Mouse (Mus musculus) olfactory bulb, adult 2 months (tissue): ENCODE measurements around the gene Gm28048. TPM values are rescaled to one million over a fixed set of nuclear protein-coding genes. Genes with fewer than 3 reads are reported as not detected.

ENCODE experiments used
- H3K27ac ChIP-seq: fragments of 200-500 bp; 2 replicates; pipeline ENCODE4 v1.5.1; 2012; ENCODE audit warnings: low read depth, low read length; ENCODE audit not compliant: insufficient read depth
- H3K4me1 ChIP-seq: fragments of 200-500 bp; 2 replicates; pipeline ENCODE4 v1.6.1; 2012; ENCODE audit warnings: low read length; ENCODE audit not compliant: control insufficient read depth, insufficient read depth
- H3K4me3 ChIP-seq: fragments of 200-500 bp; 2 replicates; pipeline ENCODE4 v1.5.1; 2012; ENCODE audit warnings: mild to moderate bottlenecking, low read depth, low read length, moderate library complexity; ENCODE audit not compliant: insufficient read depth
- CTCF ChIP-seq: fragments of 200-500 bp; IDR thresholded peaks from 2 replicates; pipeline ENCODE4 v1.5.1; 2012; ENCODE audit warnings: low read depth, mild to moderate bottlenecking, low read length, moderate library complexity; ENCODE audit not compliant: insufficient read depth
- POLR2A ChIP-seq: fragments of 200-500 bp; IDR thresholded peaks from 2 replicates; pipeline ENCODE4 v1.6.1; 2012; ENCODE audit warnings: mild to moderate bottlenecking, low read depth, low read length, moderate library complexity; ENCODE audit not compliant: insufficient read depth
- WGBS: fragments of 180-500 bp; shearing (Covaris S2); methylation state at CpG from one replicate; pipeline ENCODE4 v1.1.7; 2018; 5-methylcytosine and 5-hydroxymethylcytosine counted together
- polyA plus RNA-seq: library from polyadenylated mRNA; stranded (reverse); fragments of >200 nt; gene quantifications from 2 replicates; pipeline ENCODE4 v1.2.4, GENCODE M21; 2012; ENCODE audit warnings: low replicate concordance; ENCODE audit not compliant: missing spikeins, insufficient read depth, insufficient read length

The Gm28048 gene
- polyA plus RNA-seq, 1 experiment: not detected

DNA sequence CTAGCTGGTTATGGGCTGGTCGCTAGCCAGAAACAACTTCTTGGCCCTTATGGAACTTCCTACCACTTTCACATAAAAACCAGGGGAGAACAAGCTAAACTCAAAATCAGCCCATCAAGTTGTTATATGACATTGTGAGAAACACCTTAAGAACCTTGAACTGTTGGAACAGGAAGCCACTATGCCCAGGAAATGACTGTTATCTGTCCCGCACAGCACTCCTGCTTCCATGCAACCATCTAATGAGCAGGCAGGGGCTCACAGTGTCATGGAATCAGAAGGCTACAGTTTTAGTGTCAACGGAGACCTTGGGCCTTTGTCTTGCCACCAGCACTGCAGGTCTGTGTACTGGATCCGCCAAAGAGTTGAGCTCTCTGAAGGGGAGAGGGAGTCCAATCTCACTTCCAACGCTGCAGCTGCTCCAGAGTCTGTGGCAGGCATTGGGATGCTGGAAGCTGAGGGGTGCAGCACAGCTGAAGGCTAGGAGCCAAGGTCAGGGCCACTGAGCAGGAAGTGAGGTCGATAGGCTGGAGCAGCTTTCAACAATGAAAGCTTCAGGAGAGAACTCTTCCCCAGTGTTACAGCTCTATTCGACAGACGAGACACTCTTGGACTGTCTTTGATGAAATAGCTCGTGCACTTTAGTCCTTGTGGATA lies 157.7 kb downstream of the Gm28048 start:
- Histone ChIP-seq H3K4me3 (no peak overlapping the region), H3K27ac (no peak overlapping the region), H3K4me1 (no peaks in the 10 kb centered on the region)
- TF ChIP-seq POLR2A (no peak), CTCF (no peak)
- 77% methylated on average over 9 of the region's 9 CpGs for WGBS

DNA sequence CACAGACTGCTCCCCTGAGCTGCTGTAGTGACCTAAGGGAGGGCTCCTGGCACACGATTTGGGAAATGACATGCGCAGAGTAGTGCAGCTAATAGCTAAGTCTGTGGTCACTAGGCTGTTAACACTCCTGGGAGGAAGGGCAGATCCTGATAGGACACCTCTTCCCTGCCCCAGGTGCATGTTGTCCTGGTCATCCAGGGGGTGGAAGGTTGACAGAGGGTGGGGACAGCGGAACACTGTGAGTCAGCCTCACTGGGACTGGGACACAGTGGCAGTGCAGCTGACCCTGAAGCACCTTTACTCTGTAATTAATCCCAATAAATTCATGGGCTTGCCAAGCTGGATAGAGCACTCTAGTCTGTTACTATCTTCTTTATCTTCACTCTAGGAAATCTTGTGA lies 160.6 kb downstream of the Gm28048 start:
- no peaks in the 10 kb centered on the region for H3K4me1 ChIP-seq
- no peak overlapping the region for H3K4me3 ChIP-seq
- WGBS: 86% methylated on average over 3 of the region's 3 CpGs
- no peak overlapping the region for H3K27ac ChIP-seq
- no peak for TF ChIP-seq POLR2A
- TF ChIP-seq CTCF: no peak

DNA sequence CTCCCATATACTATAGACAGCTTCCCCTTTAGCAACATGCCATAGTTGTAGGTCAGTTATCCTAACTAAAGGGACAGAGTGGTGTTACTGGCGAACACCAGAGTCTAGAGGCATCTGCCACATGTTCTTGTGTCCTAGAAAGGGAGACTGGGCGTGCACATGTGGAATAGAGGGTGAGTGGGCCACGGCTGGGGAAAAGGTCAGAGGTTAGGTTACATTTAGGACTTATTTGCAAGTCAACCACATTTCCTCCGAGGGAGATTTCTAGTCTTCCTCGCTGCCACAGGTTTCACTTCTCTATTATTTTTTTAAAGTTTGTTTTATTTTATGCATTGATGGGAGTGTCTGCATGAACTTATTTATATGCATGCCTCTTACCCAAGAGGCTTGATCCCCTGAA lies 163.5 kb downstream of the Gm28048 start:
- no peak for TF ChIP-seq CTCF
- TF ChIP-seq POLR2A: no peak
- Histone ChIP-seq H3K4me1 (no peaks in the 10 kb centered on the region; the same call in 1 of the 2 replicates), H3K4me3 (no peak overlapping the region), H3K27ac (no peak overlapping the region)
- WGBS: 85% methylated on average over 5 of the region's 5 CpGs

DNA sequence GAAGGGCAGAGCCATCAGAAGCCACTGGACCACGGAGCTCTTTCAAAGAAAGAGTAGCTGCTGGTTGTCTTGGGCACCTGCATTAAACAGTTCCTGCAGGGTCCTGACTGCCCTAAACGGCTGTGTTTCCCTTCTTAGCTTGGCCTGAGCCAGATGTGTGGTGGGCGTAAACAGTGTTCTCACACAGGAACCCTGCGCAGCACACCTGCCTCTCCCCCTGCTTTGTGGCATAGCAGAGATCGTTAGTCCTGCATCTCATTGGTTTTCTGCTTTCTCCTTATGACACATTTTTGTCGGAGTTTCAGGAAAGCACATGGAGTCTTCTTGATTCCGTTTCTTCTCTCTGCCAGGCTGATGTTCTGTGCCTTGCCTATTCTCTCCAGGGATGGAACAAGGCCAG lies 166.0 kb downstream of the Gm28048 start:
- H3K27ac ChIP-seq: no peak overlapping the region
- no peaks in the 10 kb centered on the region; the same call in 1 of the 2 replicates for H3K4me1 ChIP-seq
- TF ChIP-seq POLR2A: no peak
- TF ChIP-seq CTCF: no peak
- no peak overlapping the region for H3K4me3 ChIP-seq
- 79% methylated on average over 7 of the region's 7 CpGs for WGBS

DNA sequence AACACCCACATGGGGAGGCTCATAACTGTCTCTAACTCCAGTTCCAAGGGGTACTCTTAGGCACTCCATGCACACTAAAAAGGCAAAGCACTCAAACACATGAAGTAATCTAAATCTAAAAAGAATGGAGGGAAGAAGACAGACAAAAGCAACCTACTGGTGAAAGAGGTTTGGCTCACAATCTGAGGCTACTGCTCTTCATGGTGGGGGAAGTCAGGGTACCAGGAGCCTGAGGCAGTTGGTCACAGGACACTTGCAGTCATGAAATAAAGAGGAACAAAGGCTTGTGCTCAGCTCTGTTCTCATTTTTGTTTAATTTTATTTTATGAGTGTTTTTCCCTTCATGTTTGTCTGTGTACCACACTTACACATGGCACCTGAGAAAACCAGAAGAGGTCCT lies 166.7 kb downstream of the Gm28048 start:
- H3K4me1 ChIP-seq: no peaks in the 10 kb centered on the region; the same call in 1 of the 2 replicates
- H3K4me3 ChIP-seq: no peak overlapping the region
- no peak for TF ChIP-seq CTCF
- no peak for TF ChIP-seq POLR2A
- no peak overlapping the region for H3K27ac ChIP-seq

DNA sequence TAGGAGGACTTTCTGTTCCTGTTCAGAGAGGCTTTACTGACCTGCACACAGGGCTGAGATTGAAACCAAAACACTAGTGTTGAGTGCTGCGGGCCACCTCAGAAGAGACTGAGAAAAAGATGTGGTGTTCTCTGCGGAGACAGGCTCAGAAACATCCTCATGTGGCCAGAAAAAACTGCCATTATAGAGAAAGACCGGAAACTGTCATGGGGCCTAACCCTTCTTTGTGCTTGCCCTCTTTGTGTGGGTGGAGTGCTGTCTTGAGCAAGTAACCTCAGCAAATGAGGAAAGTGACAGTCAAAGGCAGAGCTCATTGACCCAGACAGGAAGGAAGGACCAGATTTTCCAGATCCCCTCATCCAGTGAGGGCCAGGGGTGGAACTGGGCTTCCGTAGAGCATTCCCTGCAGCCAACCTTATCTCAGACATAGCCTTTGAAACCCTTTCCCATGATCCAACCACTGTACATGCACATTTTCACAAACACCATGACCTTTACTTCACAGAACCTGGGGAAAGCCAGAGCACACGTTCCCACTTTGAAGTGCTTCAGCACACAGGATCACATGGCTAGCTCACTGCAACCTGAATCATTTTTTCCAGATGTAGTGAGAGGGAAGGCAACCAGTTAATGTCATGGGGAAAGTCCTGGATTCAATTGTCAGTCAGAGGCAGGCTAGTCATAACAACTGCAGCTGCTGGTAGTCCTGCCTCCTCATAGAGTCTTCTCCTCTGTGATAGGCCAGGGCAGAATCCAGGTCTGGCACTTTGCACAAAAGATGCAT lies 167.8 kb downstream of the Gm28048 start:
- Histone ChIP-seq H3K4me1 (no peaks in the 10 kb centered on the region; the same call in 1 of the 2 replicates), H3K4me3 (no peak overlapping the region), H3K27ac (no peak overlapping the region)
- no peak for TF ChIP-seq POLR2A
- no peak for TF ChIP-seq CTCF
- 91% methylated on average over 5 of the region's 5 CpGs for WGBS

DNA sequence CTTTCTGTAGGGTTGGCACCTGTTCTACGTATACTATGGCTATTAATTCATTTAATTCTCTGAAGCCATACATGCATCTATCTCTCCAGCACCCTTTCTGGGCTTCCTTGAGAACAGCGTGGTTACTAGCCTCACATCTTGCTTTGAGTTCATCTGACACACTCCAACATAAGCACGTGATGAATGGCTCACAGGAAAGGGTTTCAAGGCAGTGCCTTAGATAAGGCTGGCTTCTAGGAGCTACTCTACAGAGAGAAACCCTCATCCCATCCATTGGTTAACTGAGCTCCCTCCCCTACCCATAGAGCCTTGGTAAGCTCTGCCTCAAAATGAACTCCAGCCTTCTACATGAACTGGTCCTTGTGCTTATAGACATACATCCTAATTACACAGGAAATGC lies 168.5 kb downstream of the Gm28048 start:
- Histone ChIP-seq H3K4me1 (no peaks in the 10 kb centered on the region; the same call in 1 of the 2 replicates), H3K27ac (no peak overlapping the region), H3K4me3 (no peak overlapping the region)
- WGBS: 92% methylated on average over 3 of the region's 3 CpGs
- TF ChIP-seq POLR2A (no peak), CTCF (no peak)

DNA sequence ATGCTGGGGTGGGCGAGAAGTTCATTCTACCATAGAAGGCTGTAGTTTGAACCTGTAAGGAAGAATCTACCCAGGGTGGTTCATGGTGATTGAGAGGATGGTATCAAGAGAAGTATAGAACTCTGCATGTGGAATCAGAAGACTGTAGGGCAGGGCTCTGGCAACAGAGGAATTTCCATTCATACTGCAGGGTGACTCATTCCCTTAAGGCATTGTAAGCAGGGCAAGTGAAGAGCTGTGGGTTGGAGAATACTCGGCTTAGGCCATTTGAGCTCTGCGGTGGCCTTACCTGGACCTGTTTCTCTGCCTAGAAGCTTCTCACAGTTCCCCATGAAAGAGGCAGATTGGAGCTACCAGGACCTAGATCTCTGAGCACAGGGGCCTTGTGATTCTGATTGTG lies 170.5 kb downstream of the Gm28048 start:
- H3K27ac ChIP-seq: no peak overlapping the region
- TF ChIP-seq CTCF (no peak), POLR2A (no peak)
- H3K4me1 ChIP-seq: no peaks in the 10 kb centered on the region; the same call in 1 of the 2 replicates
- H3K4me3 ChIP-seq: no peak overlapping the region
- 69% methylated on average over 3 of the region's 3 CpGs for WGBS

DNA sequence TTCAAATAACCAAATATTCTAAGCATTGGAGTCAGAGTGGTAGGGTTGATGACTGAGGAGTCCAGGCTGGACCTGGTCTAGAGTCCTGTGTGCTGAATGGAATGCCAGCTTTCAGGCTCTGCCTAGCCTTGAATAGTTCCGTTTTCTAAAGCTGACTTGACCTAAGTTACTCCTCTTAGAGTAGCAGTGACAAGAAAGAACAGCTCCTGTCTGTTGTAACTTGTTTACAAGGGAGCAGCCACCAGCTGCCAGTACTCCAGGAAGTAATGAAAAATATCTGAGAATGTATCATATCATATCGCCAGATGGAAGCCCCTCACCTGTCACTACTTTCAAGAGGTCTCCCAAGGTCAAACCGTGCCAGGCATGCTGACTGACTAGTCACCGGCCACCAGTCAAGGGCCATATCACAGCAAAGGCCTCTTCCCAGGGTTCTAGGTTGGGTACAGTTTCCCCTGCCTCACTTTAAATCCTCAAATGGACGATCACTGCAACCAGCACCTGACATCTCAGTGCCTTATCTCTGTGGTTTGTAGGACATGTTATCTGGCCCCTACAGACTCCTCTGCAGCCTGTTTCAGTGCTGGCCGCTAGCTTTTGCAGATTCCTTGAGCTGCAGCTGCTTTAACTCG lies 172.3 kb downstream of the Gm28048 start:
- H3K27ac ChIP-seq: no peak overlapping the region
- H3K4me1 ChIP-seq: no peaks in the 10 kb centered on the region; the same call in 1 of the 2 replicates
- 89% methylated on average over 7 of the region's 7 CpGs for WGBS
- no peak overlapping the region for H3K4me3 ChIP-seq
- TF ChIP-seq POLR2A: no peak
- TF ChIP-seq CTCF: no peak
